Mouse (Mus musculus) ES-E14 (cell line): ENCODE results near the gene Pwwp2b. TPM values are rescaled to one million over a fixed set of nuclear protein-coding genes. Genes with fewer than 3 reads are reported as not detected.

Source experiments
- DNase-seq: peaks from one replicate; pipeline ENCODE4 v3.0.0-alpha.2; 2013; ENCODE audit warnings: low read depth, low spot score
- H3K27ac ChIP-seq: 2 replicates; pipeline ENCODE4 v1.5.1; 2012; ENCODE audit warnings: low read depth, mild to moderate bottlenecking, low read length, moderate library complexity, mixed read lengths; ENCODE audit not compliant: poor library complexity, insufficient read depth, severe bottlenecking
- H3K36me3 ChIP-seq: 2 replicates; pipeline ENCODE4 v1.6.1; 2012; ENCODE audit warnings: mild to moderate bottlenecking, low read length, moderate library complexity, mixed read lengths; ENCODE audit not compliant: control insufficient read depth, poor library complexity, insufficient read depth, severe bottlenecking
- H3K4me1 ChIP-seq, 2 experiments: fragments of 150-350 bp in 1 of 2; sonication (generic) in 1 of 2; 2 replicates each; pipeline ENCODE4 v1.6.1; 2012; ENCODE audit warnings: low read length in 2 of 2, mild to moderate bottlenecking in 1 of 2, mixed read lengths in 1 of 2; ENCODE audit not compliant: control insufficient read depth in 2 of 2, insufficient read depth in 2 of 2, poor library complexity in 1 of 2
- H3K4me3 ChIP-seq, 2 experiments: fragments of 150-350 bp in 1 of 2; sonication (generic) in 1 of 2; 2 replicates each; pipeline ENCODE4 v1.5.1; 2012; ENCODE audit warnings: low read length in 2 of 2, low read depth in 1 of 2, mild to moderate bottlenecking in 1 of 2, mixed read lengths in 1 of 2; ENCODE audit not compliant: insufficient read depth in 1 of 2, poor library complexity in 1 of 2, severe bottlenecking in 1 of 2
- H3K9ac ChIP-seq: 2 replicates; pipeline ENCODE4 v1.6.1; 2012; ENCODE audit warnings: low read depth, mild to moderate bottlenecking, low read length, mixed read lengths; ENCODE audit not compliant: poor library complexity, insufficient read depth, severe bottlenecking
- H3K9me3 ChIP-seq: fragments of 150-350 bp; sonication (generic); 2 replicates; pipeline ENCODE4 v1.6.1; 2012; ENCODE audit warnings: low read depth, mild to moderate bottlenecking, low read length; ENCODE audit not compliant: control insufficient read depth, insufficient read depth
- CHD2 ChIP-seq: IDR thresholded peaks from 2 replicates; pipeline ENCODE4 v1.6.1; 2014; ENCODE audit warnings: mild to moderate bottlenecking, low read depth, low read length, inconsistent platforms
- HCFC1 ChIP-seq: IDR thresholded peaks from 2 replicates; pipeline ENCODE4 v1.6.1; 2012; ENCODE audit warnings: low read length, inconsistent platforms, borderline replicate concordance; ENCODE audit not compliant: insufficient read depth
- MAFK ChIP-seq: IDR thresholded peaks from 2 replicates; pipeline ENCODE4 v1.6.1; 2014; ENCODE audit warnings: mild to moderate bottlenecking, low read depth, low read length, inconsistent platforms; ENCODE audit not compliant: insufficient read depth
- ZC3H11A ChIP-seq: IDR thresholded peaks from 2 replicates; pipeline ENCODE4 v1.6.1; 2012; ENCODE audit warnings: low read depth, mild to moderate bottlenecking, inconsistent platforms, low read length, borderline replicate concordance
- ZNF384 ChIP-seq: IDR thresholded peaks from 2 replicates; pipeline ENCODE4 v1.6.1; 2012; ENCODE audit warnings: low read depth, low read length, inconsistent platforms
- in situ Hi-C, 2 experiments: fragments of 600-800 bp; cut with MboI; formaldehyde crosslinking; loops; one replicate each; pipeline ENCODE4 v1.15.1; 2025; ENCODE audit warnings: low sequenced_read_pairs in 2 of 2, inconsistent platforms in 1 of 2; ENCODE audit not compliant: unreplicated experiment in 2 of 2
- total RNA-seq: library from RNA; depleted of rRNA; stranded (reverse); fragments of 300-350 nt; gene quantifications from 2 replicates; pipeline ENCODE4 v1.2.3, GENCODE M21; 2012

The Pwwp2b gene
- total RNA-seq, 1 experiment: 7.1 TPM

DNA sequence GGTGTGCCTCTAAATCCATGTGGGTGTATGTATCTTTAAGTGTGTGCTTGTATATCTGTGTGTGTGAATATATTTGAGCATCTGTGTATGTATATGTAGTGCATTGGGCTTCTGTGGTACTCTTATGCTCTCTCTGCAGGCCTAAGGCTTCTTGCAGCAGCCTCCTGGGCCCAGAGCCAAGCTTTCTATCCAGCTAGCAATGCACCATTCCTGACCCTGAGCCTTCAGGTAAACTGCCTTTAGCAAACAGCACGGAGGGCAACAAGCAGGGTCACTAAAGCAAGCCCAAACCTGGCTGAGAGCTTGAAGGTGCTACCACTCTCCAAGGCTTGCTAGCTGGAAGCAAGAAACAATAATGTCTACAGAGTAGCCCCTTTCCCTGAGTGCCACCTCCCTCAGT is 31.8 kb downstream of the Pwwp2b start:
- no peak for TF ChIP-seq ZC3H11A
- TF ChIP-seq MAFK: no peak
- TF ChIP-seq ZNF384: no peak
- TF ChIP-seq HCFC1: no peak
- no peak for TF ChIP-seq CHD2
- DNase-seq: no peak
- Histone ChIP-seq H3K4me1 (peaks cover 2 to 17% of the 10 kb centered on the region in 2 experiments; a peak in 3 of 4 replicates), H3K9me3 (no peaks in the 10 kb centered on the region), H3K9ac (no peak overlapping the region), H3K36me3 (no peaks in the 10 kb centered on the region), H3K27ac (no peak overlapping the region), H3K4me3 (no peak overlapping the region)
- in situ Hi-C loops: no loop called here

- no peaks in the 10 kb centered on the region for H3K36me3 ChIP-seq
- TF ChIP-seq ZC3H11A (no peak), HCFC1 (no peak), ZNF384 (no peak), CHD2 (no peak), MAFK (no peak)
- DNase-seq: no peak
- no peak overlapping the region for H3K9ac ChIP-seq
- H3K4me1 ChIP-seq: peaks cover 2 to 17% of the 10 kb centered on the region in 2 experiments; a peak in 3 of 4 replicates
- no peak overlapping the region for H3K27ac ChIP-seq
- H3K4me3 ChIP-seq: no peak overlapping the region
- in situ Hi-C loops: no loop called here
- H3K9me3 ChIP-seq: no peaks in the 10 kb centered on the region
These were observed 32.9 kb downstream of the Pwwp2b start for GRCm38 (mm10) chr7:139281195-139281594.

DNA sequence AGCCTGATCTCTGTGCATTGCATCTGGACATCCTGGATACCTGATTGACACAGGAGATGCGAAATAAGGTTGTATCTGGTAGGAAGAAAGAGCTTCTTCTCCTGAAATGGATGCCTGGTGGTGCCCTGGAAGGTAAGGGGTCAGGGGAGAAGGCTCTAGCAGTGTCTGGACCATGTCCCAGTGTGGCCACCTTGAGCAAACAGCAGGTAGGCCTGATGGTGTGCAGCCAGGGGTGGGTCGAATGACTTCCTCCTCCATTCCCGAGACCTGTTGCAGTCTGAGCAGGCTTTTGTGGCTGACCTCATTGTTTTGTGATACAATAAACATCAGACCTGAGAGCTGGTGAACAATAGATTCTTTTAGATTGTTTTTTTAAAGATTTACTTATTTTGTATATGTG is 33.8 kb downstream of the Pwwp2b start:
- no peak for TF ChIP-seq HCFC1
- Histone ChIP-seq H3K9me3 (no peaks in the 10 kb centered on the region), H3K27ac (no peak overlapping the region), H3K36me3 (no peaks in the 10 kb centered on the region), H3K4me1 (peaks cover 2 to 17% of the 10 kb centered on the region in 2 experiments; a peak in 3 of 4 replicates), H3K4me3 (no peak overlapping the region), H3K9ac (no peak overlapping the region)
- DNase-seq: no peak
- in situ Hi-C loops: no loop called here

GRCm38 (mm10) chr7:139285295-139285943 is 37.1 kb downstream of the Pwwp2b start:
- H3K36me3 ChIP-seq: no peaks in the 10 kb centered on the region
- in situ Hi-C loops: no loop called here
- no peaks in the 10 kb centered on the region for H3K9me3 ChIP-seq
- H3K4me3 ChIP-seq: no peak overlapping the region
- TF ChIP-seq MAFK (no peak), ZNF384 (no peak), ZC3H11A (no peak)
- H3K27ac ChIP-seq: no peak overlapping the region
- H3K9ac ChIP-seq: no peak overlapping the region
- no peak for DNase-seq
- H3K4me1 ChIP-seq: peaks cover 2 to 17% of the 10 kb centered on the region in 2 experiments; a peak in 3 of 4 replicates

GRCm38 (mm10) chr7:139288540-139288939 is 40.3 kb downstream of the Pwwp2b start:
- H3K27ac ChIP-seq: no peak overlapping the region
- no peaks in the 10 kb centered on the region for H3K9me3 ChIP-seq
- H3K9ac ChIP-seq: no peak overlapping the region
- TF ChIP-seq ZC3H11A (no peak), ZNF384 (no peak)
- H3K4me3 ChIP-seq: no peak overlapping the region
- H3K36me3 ChIP-seq: no peaks in the 10 kb centered on the region
- in situ Hi-C loops: no loop called here
- H3K4me1 ChIP-seq: peaks cover 0 to 5% of the 10 kb centered on the region in 2 experiments; a peak in 1 of 4 replicates
- DNase-seq: no peak
